Comparison of ENCODE assay signal across 17 mouse cellular contexts in the genomic region with DNA sequence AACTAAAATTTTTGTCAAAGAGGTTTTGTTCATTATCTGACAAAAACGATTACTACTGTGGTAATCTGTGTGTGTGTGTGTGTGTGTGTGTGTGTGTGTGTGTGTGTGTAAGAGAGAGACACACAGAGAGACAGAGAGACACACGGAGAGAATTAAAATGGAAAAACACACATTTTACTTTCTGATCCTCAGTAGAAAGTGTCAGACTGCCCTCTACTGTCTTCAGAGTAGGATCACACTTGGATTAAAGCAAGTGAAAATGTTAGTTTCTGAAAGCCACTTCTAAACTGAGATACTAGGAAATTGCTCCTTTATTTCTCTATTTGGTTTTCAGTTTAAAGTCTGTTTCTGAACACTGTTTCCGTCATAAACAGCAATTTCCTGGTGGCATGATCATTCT. TPM values are rescaled to one million over a fixed set of nuclear protein-coding genes. Genes with fewer than 3 reads are reported as not detected.
DNase-seq lines count a peak whose midpoint lies in the region; ATAC-seq lines count a peak whose summit lies in the region.
"Had no signal": no experiment of that assay in that cellular context is flagged by ENCODE, and none has a peak within 500 bp of the region (broad histone marks: within the 10 kb centered on the region; RNA-seq: fewer than 3 reads in every experiment).

No protein-coding gene starts in this region.

- no peak overlapping the region for H3K27ac ChIP-seq in embryonic facial prominence, embryonic 11.5 days (replicated peaks; ENCODE audit: low read depth, low read length)
- no peak overlapping the region for H3K27ac ChIP-seq in embryonic facial prominence, embryonic 10.5 days (replicated peaks)
- H3K27ac ChIP-seq: embryonic facial prominence, embryonic 13.5 days had no signal

- H3K4me3 ChIP-seq in embryonic facial prominence, embryonic 11.5 days (ENCODE audit: low read depth, low read length) = no peak overlapping the region
- no peak overlapping the region for H3K4me3 ChIP-seq in embryonic facial prominence, embryonic 10.5 days
- H3K4me3 ChIP-seq: embryonic facial prominence, embryonic 13.5 days had no signal

- ATAC-seq in embryonic facial prominence, embryonic 11.5 days (replicated peaks; ENCODE audit: insufficient number of reproducible peaks, low FRiP score, low TSS enrichment, low read depth) = no peak
- ATAC-seq: activated CD4-positive, CD25-positive, alpha-beta regulatory T cell, adult 4 months had no signal

- 19% methylated on average over 3 of the region's 3 CpGs for WGBS in embryonic facial prominence, embryonic 11.5 days
- WGBS in embryonic facial prominence, embryonic 10.5 days = 26% methylated on average over 3 of the region's 3 CpGs

- no peaks in the 10 kb centered on the region for H3K36me3 ChIP-seq in embryonic facial prominence, embryonic 11.5 days (replicated peaks; ENCODE audit: control insufficient read depth, insufficient read depth, low read depth, low read length)
- H3K36me3 ChIP-seq in embryonic facial prominence, embryonic 10.5 days (replicated peaks) = no peaks in the 10 kb centered on the region
- H3K36me3 ChIP-seq: embryonic facial prominence, embryonic 13.5 days had no signal

- intact Hi-C loops in left cerebral cortex, postnatal 14 days (cut with DNase I) = loop anchor here (5.0 kb wide), 2 partner anchors 1316 to 1661 kb away; no protein-coding TSS in a partner anchor

- no peak overlapping the region for H3K9ac ChIP-seq in embryonic facial prominence, embryonic 11.5 days (replicated peaks; ENCODE audit: low read length)
- H3K9ac ChIP-seq: embryonic facial prominence, embryonic 13.5 days had no signal

- H3K4me1 ChIP-seq in embryonic facial prominence, embryonic 11.5 days (ENCODE audit: control insufficient read depth, insufficient read depth, low read length) = no peaks in the 10 kb centered on the region
- H3K4me1 ChIP-seq in embryonic facial prominence, embryonic 10.5 days = no peaks in the 10 kb centered on the region
- H3K4me1 ChIP-seq: embryonic facial prominence, embryonic 13.5 days had no signal

- H3K4me2 ChIP-seq in embryonic facial prominence, embryonic 11.5 days (ENCODE audit: low read depth, low read length) = no peak overlapping the region
- H3K4me2 ChIP-seq: embryonic facial prominence, embryonic 13.5 days had no signal

- peak; percentile 53 for DNase-seq in embryonic facial prominence, embryonic 11.5 days (ENCODE audit: low spot score)
- DNase-seq in embryonic facial prominence, embryonic 10.5 days (ENCODE audit: low spot score) = no peak
- DNase-seq in left cerebral cortex, postnatal 14 days (ENCODE audit: low spot score in 2 of 2) = peak; percentile 2 to 8
- no peak for DNase-seq in left cerebral cortex, adult 11 months (ENCODE audit: low spot score)
- peak; percentile 4 for DNase-seq in ES-CJ7 (ENCODE audit: low read depth, low spot score)
- peak; percentile 3 for DNase-seq in embryo, embryonic 11.5 days (ENCODE audit: low read depth, low spot score)
- no peak for DNase-seq in right cerebral cortex, postnatal 25 days
- no peak for DNase-seq in layer of hippocampus, adult 9-10 months (ENCODE audit: low spot score)
- DNase-seq: heart, postnatal 36 days; thymus, postnatal 4 days had no signal

- no peaks in the 10 kb centered on the region for H3K27me3 ChIP-seq in embryonic facial prominence, embryonic 11.5 days (ENCODE audit: control insufficient read depth, insufficient read depth, low read length)
- H3K27me3 ChIP-seq in embryonic facial prominence, embryonic 10.5 days (replicated peaks; ENCODE audit: low read depth, poor library complexity, severe bottlenecking) = no peaks in the 10 kb centered on the region
- H3K27me3 ChIP-seq: embryonic facial prominence, embryonic 13.5 days had no signal

- H3K9me3 ChIP-seq in embryonic facial prominence, embryonic 11.5 days (replicated peaks; ENCODE audit: control insufficient read depth, low read length) = no peaks in the 10 kb centered on the region
- H3K9me3 ChIP-seq in embryonic facial prominence, embryonic 10.5 days = no peaks in the 10 kb centered on the region
- H3K9me3 ChIP-seq: embryonic facial prominence, embryonic 13.5 days had no signal

RNA-seq across cellular contexts. Expression of a gene that starts 57.3 kb away (rescaled TPM):
- not detected in 2 replicates for polyA plus RNA-seq in embryonic facial prominence, embryonic 11.5 days (2014; fragmentation: Nextera tagmentation; extraction: Ambion mirVana)
- polyA plus RNA-seq in embryonic facial prominence, embryonic 10.5 days (2016; fragmentation: Nextera tagmentation; extraction: Ambion mirVana) = not detected in 2 replicates
- total RNA-seq in left cerebral cortex, postnatal 14 days (2021) = not detected
- total RNA-seq: heart, postnatal 36 days; megakaryocyte progenitor cell, adult 5-6 weeks had no signal
- polyA plus RNA-seq: activated CD4-positive, CD25-positive, alpha-beta regulatory T cell, adult 4 months; C2C12; embryonic facial prominence, embryonic 13.5 days; gonadal fat pad, adult 2 months; large intestine, adult 2 months; limb, embryonic 14.5 days had no signal

Comparison
In these comparisons a context has a peak if more than half of its experiments do, and no peak if none do; other contexts are left out.
1. DNase-seq: peak in embryonic facial prominence, embryonic 11.5 days (single experiment), left cerebral cortex, postnatal 14 days (2 of 2), ES-CJ7 (single experiment) and embryo, embryonic 11.5 days (single experiment); none in embryonic facial prominence, embryonic 10.5 days (single experiment), left cerebral cortex, adult 11 months (single experiment), right cerebral cortex, postnatal 25 days (single experiment) and layer of hippocampus, adult 9-10 months (single experiment).